Mouse (Mus musculus) brown adipose tissue, adult 24 weeks (tissue): Measurements from ENCODE around the gene Acss3. TPM values are rescaled to one million over a fixed set of nuclear protein-coding genes. Genes with fewer than 3 reads are reported as not detected.

Source experiments
- H3K27ac ChIP-seq: fragments of 200-500 bp; replicated peaks from 2 replicates; pipeline ENCODE4 v1.5.1; 2012; ENCODE audit warnings: low read depth, mild to moderate bottlenecking, low read length
- H3K4me1 ChIP-seq: fragments of 200-500 bp; 2 replicates; pipeline ENCODE4 v1.6.1; 2012; ENCODE audit warnings: low read length, mixed read lengths; ENCODE audit not compliant: control insufficient read depth, insufficient read depth, insufficient read length
- H3K4me3 ChIP-seq: fragments of 200-500 bp; 2 replicates; pipeline ENCODE4 v1.5.1; 2012; ENCODE audit warnings: low read depth, mild to moderate bottlenecking, low read length, moderate library complexity; ENCODE audit not compliant: insufficient read depth
- polyA plus RNA-seq: library from polyadenylated mRNA; stranded (reverse); fragments of >200 nt; gene quantifications from 2 replicates; pipeline ENCODE4 v1.2.4, GENCODE M21; 2012; ENCODE audit not compliant: missing spikeins, insufficient read depth, insufficient read length

Gene Acss3
- polyA plus RNA-seq, 1 experiment: 60.8 TPM

GRCm38 (mm10) chr10:106936996-106937395 lies 186.5 kb downstream of the Acss3 start:
- no peaks in the 10 kb centered on the region for H3K4me1 ChIP-seq
- H3K4me3 ChIP-seq: no peak overlapping the region
- H3K27ac ChIP-seq: no peak overlapping the region

- no peak overlapping the region for H3K4me3 ChIP-seq
- no peaks in the 10 kb centered on the region for H3K4me1 ChIP-seq
- no peak overlapping the region for H3K27ac ChIP-seq
These were observed 190.8 kb downstream of the Acss3 start for GRCm38 (mm10) chr10:106932571-106933073.

GRCm38 (mm10) chr10:106928576-106929332 lies 194.7 kb downstream of the Acss3 start:
- Histone ChIP-seq H3K4me1 (no peaks in the 10 kb centered on the region), H3K4me3 (no peak overlapping the region), H3K27ac (no peak overlapping the region)

- Histone ChIP-seq H3K4me1 (no peaks in the 10 kb centered on the region), H3K27ac (no peak overlapping the region), H3K4me3 (no peak overlapping the region)
These were observed 198.7 kb downstream of the Acss3 start for GRCm38 (mm10) chr10:106924798-106925197.

- Histone ChIP-seq H3K4me1 (no peaks in the 10 kb centered on the region), H3K4me3 (no peak overlapping the region), H3K27ac (no peak overlapping the region)
These were observed 199.1 kb downstream of the Acss3 start for GRCm38 (mm10) chr10:106924334-106924733.

GRCm38 (mm10) chr10:106914822-106915221 lies 208.6 kb downstream of the Acss3 start:
- Histone ChIP-seq H3K4me3 (no peak overlapping the region), H3K27ac (no peak overlapping the region), H3K4me1 (no peaks in the 10 kb centered on the region)

GRCm38 (mm10) chr10:106914275-106914674 lies 209.2 kb downstream of the Acss3 start:
- H3K27ac ChIP-seq: no peak overlapping the region
- no peaks in the 10 kb centered on the region for H3K4me1 ChIP-seq
- no peak overlapping the region for H3K4me3 ChIP-seq

- H3K4me1 ChIP-seq: no peaks in the 10 kb centered on the region
- H3K4me3 ChIP-seq: no peak overlapping the region
- H3K27ac ChIP-seq: no peak overlapping the region
These were observed 210.4 kb downstream of the Acss3 start for GRCm38 (mm10) chr10:106913032-106913431.

GRCm38 (mm10) chr10:106910108-106910507 lies 213.4 kb downstream of the Acss3 start:
- H3K27ac ChIP-seq: no peak overlapping the region
- no peak overlapping the region for H3K4me3 ChIP-seq
- no peaks in the 10 kb centered on the region for H3K4me1 ChIP-seq

- no peak overlapping the region for H3K4me3 ChIP-seq
- H3K27ac ChIP-seq: no peak overlapping the region
- H3K4me1 ChIP-seq: no peaks in the 10 kb centered on the region
These were observed 227.1 kb downstream of the Acss3 start for GRCm38 (mm10) chr10:106896351-106896750.

Other genes starting within 250 kb of the Acss3 start
- gene Lin7a, start 148.0 kb upstream of the Acss3 start, polyA plus RNA-seq: 0.59 and 0.79 TPM in 2 replicates